Mouse (Mus musculus): ENCODE data around the gene Gpm6b. TPM values are rescaled to one million over a fixed set of nuclear protein-coding genes. Genes with fewer than 3 reads are reported as not detected.

Gpm6b gene
- polyA plus RNA-seq, 1 experiment from 2014 or later: 7.6 TPM

DNA sequence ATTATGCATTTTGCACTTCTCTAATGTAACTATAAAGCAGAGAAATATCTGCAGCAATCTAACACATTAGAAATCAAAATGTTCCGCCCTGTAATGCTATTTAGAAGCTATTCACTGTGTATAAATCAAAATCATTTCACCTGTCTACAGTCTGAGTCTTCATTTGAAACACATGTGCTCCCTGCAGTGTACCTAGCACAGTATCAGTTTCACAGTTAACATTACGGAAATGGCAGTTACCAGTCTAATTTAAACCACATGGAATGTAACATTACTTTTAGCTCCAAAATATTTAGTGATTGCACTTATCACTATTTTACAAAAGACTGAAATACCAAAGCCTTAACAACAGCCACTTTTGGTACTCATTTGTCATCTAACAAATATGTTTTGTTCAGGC, 196.1 kb downstream of the Gpm6b start:
- no peak overlapping the region for H3K4me3 ChIP-seq (ENCODE audit: low read depth, low read length)
- TF ChIP-seq CTCF (IDR thresholded peaks at IDR 0.05; ENCODE audit: low read depth): no peak
- H3K4me1 ChIP-seq (replicated peaks; ENCODE audit: control insufficient read depth, insufficient read depth, low read length): no peaks in the 10 kb centered on the region
- H3K9ac ChIP-seq (ENCODE audit: low read depth, low read length): no peak overlapping the region
- 92% methylated on average over 2 of the region's 2 CpGs for WGBS
- no peak overlapping the region for H3K27ac ChIP-seq (ENCODE audit: low read depth, low read length)
- ATAC-seq: no peak
- H3K36me3 ChIP-seq (ENCODE audit: control insufficient read depth, insufficient read depth): no peaks in the 10 kb centered on the region
- H3K4me2 ChIP-seq (replicated peaks; ENCODE audit: low read depth): no peak overlapping the region
- no peaks in the 10 kb centered on the region for H3K9me3 ChIP-seq (ENCODE audit: control insufficient read depth)
- H3K27me3 ChIP-seq (replicated peaks; ENCODE audit: control insufficient read depth, insufficient read depth, low read length): no peaks in the 10 kb centered on the region

Other genes with a start within 250 kb of the Gpm6b start
- gene Gemin8, start 68.5 kb upstream of the Gpm6b start, polyA plus RNA-seq (2015; fragmentation: Nextera tagmentation; extraction: Ambion mirVana): 2.3 and 2.4 TPM in 2 replicates
- 20.8 and 21.6 TPM in 2 replicates for gene Trappc2, start 201.7 kb downstream of the Gpm6b start, polyA plus RNA-seq (2015; fragmentation: Nextera tagmentation; extraction: Ambion mirVana)
- 3.9 and 4.3 TPM in 2 replicates for gene Ofd1, start 201.8 kb downstream of the Gpm6b start, polyA plus RNA-seq (2015; fragmentation: Nextera tagmentation; extraction: Ambion mirVana)
- 78.0 and 79.6 TPM in 2 replicates for gene Rab9, start 241.0 kb downstream of the Gpm6b start, polyA plus RNA-seq (2015; fragmentation: Nextera tagmentation; extraction: Ambion mirVana)

All from intestine, postnatal 0 days (tissue).